Comparison of ENCODE assay signal across 1 mouse cellular context in the genomic region with DNA sequence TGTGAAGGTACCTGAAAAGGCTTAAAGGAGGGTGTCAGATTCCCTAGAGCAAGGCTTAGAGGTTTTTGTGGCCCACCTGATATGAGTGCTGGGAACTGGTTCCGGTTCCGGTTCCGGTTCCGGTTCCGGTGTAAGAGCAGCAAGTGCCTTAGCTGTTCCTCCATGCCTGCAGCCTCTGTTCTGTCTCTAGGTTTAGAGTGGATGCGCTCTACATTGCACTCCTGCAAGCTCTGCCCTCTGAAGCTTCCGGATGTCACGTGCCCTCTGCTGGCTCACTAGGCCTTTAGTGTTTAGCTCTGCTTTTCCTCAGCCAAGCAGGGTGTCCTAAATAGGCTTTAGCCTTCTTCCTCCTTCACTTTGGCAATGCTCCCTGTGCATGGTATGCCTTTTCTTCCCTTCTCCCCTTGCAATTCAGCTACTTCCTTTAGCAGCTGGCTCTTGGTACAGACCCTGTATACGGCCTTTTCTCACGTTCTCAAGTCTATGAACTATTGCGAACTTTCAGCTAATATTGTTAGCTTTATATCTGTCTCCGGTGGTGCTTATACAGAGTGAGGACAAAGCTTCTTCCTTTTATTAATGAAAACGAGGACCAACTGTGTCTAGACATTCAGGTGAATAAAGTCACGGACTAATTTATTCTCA.
TF ChIP-seq lines count a peak whose summit lies in the region.

No protein-coding gene starts in this region.

TF ChIP-seq in MEL, 35 proteins besides CTCF, POLR2A, EP300 and RAD21 (continued from another document):
- no peak; the same call in 1 of the 2 replicates for TF ChIP-seq ZMIZ1 (IDR thresholded peaks at IDR 0.05; ENCODE audit: low read depth, low read length)
- TF ChIP-seq MXI1 (IDR thresholded peaks at IDR 0.05; ENCODE audit: low read depth, low read length): peak; percentile 78; the same call in 1 of the 2 replicates
- TF ChIP-seq CHD1 (IDR thresholded peaks at IDR 0.05; ENCODE audit: low read depth, low read length): no peak
- TF ChIP-seq HCFC1 (IDR thresholded peaks at IDR 0.05; ENCODE audit: low read depth, low read length): peak; percentile 80
- TF ChIP-seq TAL1 (IDR thresholded peaks at IDR 0.05; ENCODE audit: low read length): no peak
- peak; percentile 83 for TF ChIP-seq ELF1 (IDR thresholded peaks at IDR 0.05; ENCODE audit: low read depth, low read length)
- no peak for TF ChIP-seq ZKSCAN1 (IDR thresholded peaks at IDR 0.05; ENCODE audit: low read depth, low read length)
- 0 out of 2 replicates have a peak, but pooled peaks have one; percentile 7 for TF ChIP-seq POLR2AphosphoS2 (IDR thresholded peaks at IDR 0.05; ENCODE audit: low read length)
- no peak for TF ChIP-seq ZNF384 (IDR thresholded peaks at IDR 0.05; ENCODE audit: low read depth, low read length)
